In the genomic region with DNA sequence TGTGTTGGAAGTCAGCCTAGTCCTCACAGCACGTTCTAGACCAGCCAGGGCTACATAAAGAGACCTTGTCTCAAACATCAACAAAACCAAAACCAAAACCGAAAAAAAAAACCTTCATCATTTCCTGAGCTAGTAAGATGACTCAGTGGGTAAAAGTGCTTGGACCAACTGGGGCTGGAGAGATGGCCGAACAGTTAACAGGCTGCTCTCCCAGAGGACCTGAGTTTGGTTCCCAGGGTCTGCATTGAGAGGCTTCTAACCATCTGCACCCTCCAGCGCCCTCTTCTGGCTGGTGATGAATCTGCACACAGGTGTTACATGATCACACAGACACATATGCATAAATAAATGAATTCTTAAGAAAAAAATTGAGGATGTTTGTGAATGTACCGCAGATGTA, we compare ENCODE assay signal across 9 mouse cellular contexts. TPM values are rescaled to one million over a fixed set of nuclear protein-coding genes. Genes with fewer than 3 reads are reported as not detected.
DNase-seq lines count a peak whose midpoint lies in the region; ATAC-seq and TF ChIP-seq lines count a peak whose summit lies in the region.
"Had no signal": no experiment of that assay in that cellular context is flagged by ENCODE, and none has a peak within 500 bp of the region (broad histone marks: within the 10 kb centered on the region; RNA-seq: fewer than 3 reads in every experiment).

No protein-coding gene starts in this region.

- peak; percentile 33 for ATAC-seq in common myeloid progenitor, adult 5-6 weeks (replicated peaks; ENCODE audit: low read depth, poor library complexity, severe bottlenecking)
- ATAC-seq in erythroblast, adult 5-6 weeks (replicated peaks; ENCODE audit: low FRiP score, poor library complexity, severe bottlenecking) = no peak

- WGBS in small intestine, adult 2 months = 47% methylated on average over 5 of the region's 5 CpGs

- no peak overlapping the region for H3K4me3 ChIP-seq in left cerebral cortex, adult 2 months
- no peak overlapping the region for H3K4me3 ChIP-seq in small intestine, adult 2 months (ENCODE audit: low read depth, low read length)
- H3K4me3 ChIP-seq: hindbrain, embryonic 10.5 days had no signal

- H3K4me1 ChIP-seq in small intestine, adult 2 months (ENCODE audit: control insufficient read depth, insufficient read depth, insufficient read length, low read length) = no peaks in the 10 kb centered on the region; the same call in 1 of the 2 replicates

- peak; percentile 35 for TF ChIP-seq CTCF in left cerebral cortex, adult 2 months (IDR thresholded peaks at IDR 0.05)
- TF ChIP-seq CTCF in small intestine, adult 2 months (IDR thresholded peaks at IDR 0.05; ENCODE audit: extremely low read depth, insufficient read length, insufficient replicate concordance, low read depth, low read length) = peak; percentile 71; the same call in 1 of the 2 replicates

- no peak for DNase-seq in left cerebral cortex, adult 2 months (ENCODE audit: extremely low spot score in 1 of 2, low spot score in 2 of 2)
- no peak for DNase-seq in left cerebral cortex, adult 11 months (ENCODE audit: low spot score)
- peak; percentile 84 for DNase-seq in ES-CJ7 (ENCODE audit: low read depth, low spot score)
- DNase-seq in layer of hippocampus, postnatal 25 days (ENCODE audit: extremely low spot score in 1 of 2, low spot score in 1 of 2) = no peak
- no peak for DNase-seq in embryo, embryonic 11 days

- H3K27me3 ChIP-seq in small intestine, adult 2 months (ENCODE audit: control insufficient read depth, insufficient read depth, low read length) = no peaks in the 10 kb centered on the region

- TF ChIP-seq POLR2A in small intestine, adult 2 months (IDR thresholded peaks at IDR 0.05; ENCODE audit: low read depth, low read length) = no peak

- no peak overlapping the region for H3K27ac ChIP-seq in left cerebral cortex, adult 2 months
- no peak overlapping the region for H3K27ac ChIP-seq in small intestine, adult 2 months (ENCODE audit: insufficient read depth, low read depth, low read length)
- H3K27ac ChIP-seq: hindbrain, embryonic 10.5 days had no signal

- H3K36me3 ChIP-seq in small intestine, adult 2 months (ENCODE audit: control insufficient read depth, insufficient read depth, low read length) = no peaks in the 10 kb centered on the region
- H3K36me3 ChIP-seq: hindbrain, embryonic 10.5 days had no signal

- intact Hi-C loops in left cerebral cortex, adult 2 months (cut with DNase I) = no loop called here

RNA-seq across cellular contexts. Expression of a gene that starts 6.3 kb away (rescaled TPM):
- 1 to 10 TPM; 1.5 to 2.0 TPM for total RNA-seq in left cerebral cortex, adult 2 months (2021)
- 29.7 and 29.9 TPM in 2 replicates for total RNA-seq in common myeloid progenitor, adult 5-6 weeks (2017)
- polyA plus RNA-seq in small intestine, adult 2 months (2012; rRNA removed) = 5.8 and 7.1 TPM in 2 replicates
- 1 to 10 TPM; 1.3 to 2.4 TPM for total RNA-seq in layer of hippocampus, postnatal 25 days (2021)
- total RNA-seq in erythroblast, adult 5-6 weeks (2015; ENCODE audit: low replicate concordance) = 4.2 and 4.8 TPM in 2 replicates
- 4.3 and 7.0 TPM in 2 replicates for total RNA-seq in erythroblast, adult 5-6 weeks (2017; ENCODE audit: low replicate concordance)

RNA-seq across cellular contexts. Expression of a gene that starts 15.3 kb away (rescaled TPM):
- total RNA-seq in left cerebral cortex, adult 2 months (2021) = 100 to 1,000 TPM; 387 to 414 TPM
- 26.2 and 32.7 TPM in 2 replicates for total RNA-seq in common myeloid progenitor, adult 5-6 weeks (2017)
- polyA plus RNA-seq in small intestine, adult 2 months (2012; rRNA removed) = 139 and 334 TPM in 2 replicates
- total RNA-seq in layer of hippocampus, postnatal 25 days (2021) = 100 to 1,000 TPM; 390 to 418 TPM
- total RNA-seq in erythroblast, adult 5-6 weeks (2015; ENCODE audit: low replicate concordance) = 105 and 125 TPM in 2 replicates
- total RNA-seq in erythroblast, adult 5-6 weeks (2017; ENCODE audit: low replicate concordance) = 58.0 and 68.8 TPM in 2 replicates

RNA-seq across cellular contexts. Expression of a gene that starts 41.4 kb away (rescaled TPM):
- total RNA-seq in left cerebral cortex, adult 2 months (2021) = 10 to 100 TPM; 22.7 to 24.6 TPM
- total RNA-seq in common myeloid progenitor, adult 5-6 weeks (2017) = 15.8 and 28.5 TPM in 2 replicates
- 10.4 and 21.5 TPM in 2 replicates for polyA plus RNA-seq in small intestine, adult 2 months (2012; rRNA removed)
- total RNA-seq in layer of hippocampus, postnatal 25 days (2021) = 10 to 100 TPM; 19.6 to 23.2 TPM
- 4.2 and 6.9 TPM in 2 replicates for total RNA-seq in erythroblast, adult 5-6 weeks (2015; ENCODE audit: low replicate concordance)
- total RNA-seq in erythroblast, adult 5-6 weeks (2017; ENCODE audit: low replicate concordance) = 7.9 and 17.3 TPM in 2 replicates

RNA-seq across cellular contexts. Expression of a gene that starts 43.7 kb away (rescaled TPM):
- total RNA-seq in left cerebral cortex, adult 2 months (2021) = 100 to 1,000 TPM; 247 to 254 TPM
- 867 and 869 TPM in 2 replicates for total RNA-seq in common myeloid progenitor, adult 5-6 weeks (2017)
- 48.6 and 118 TPM in 2 replicates for polyA plus RNA-seq in small intestine, adult 2 months (2012; rRNA removed)
- total RNA-seq in layer of hippocampus, postnatal 25 days (2021) = 100 to 1,000 TPM; 281 to 291 TPM
- 366 and 401 TPM in 2 replicates for total RNA-seq in erythroblast, adult 5-6 weeks (2015; ENCODE audit: low replicate concordance)
- 384 and 542 TPM in 2 replicates for total RNA-seq in erythroblast, adult 5-6 weeks (2017; ENCODE audit: low replicate concordance)

RNA-seq across cellular contexts. Expression of a gene that starts 55.5 kb away (rescaled TPM):
- total RNA-seq in left cerebral cortex, adult 2 months (2021) = 1 to 10 TPM; 5.2 to 8.0 TPM
- 5.8 and 11.3 TPM in 2 replicates for total RNA-seq in common myeloid progenitor, adult 5-6 weeks (2017)
- 28.3 and 28.5 TPM in 2 replicates for polyA plus RNA-seq in small intestine, adult 2 months (2012; rRNA removed)
- total RNA-seq in layer of hippocampus, postnatal 25 days (2021) = 1 to 10 TPM; 5.6 to 5.9 TPM
- total RNA-seq in erythroblast, adult 5-6 weeks (2015; ENCODE audit: low replicate concordance) = 1.0 and 2.5 TPM in 2 replicates
- 1.3 TPM in 1 of 2 replicates, not detected in the other for total RNA-seq in erythroblast, adult 5-6 weeks (2017; ENCODE audit: low replicate concordance)
